Mouse (Mus musculus) A20 (cell line): ENCODE data around the gene Bcas2.
A peak's percentile ranks its signal among the peaks of the same experiment; 100 is the strongest.

ENCODE experiments used
- DNase-seq: peaks from one replicate; pipeline ENCODE4 v3.0.0-alpha.2; 2011; ENCODE audit warnings: low read depth, low spot score

The Bcas2 gene

GRCm38 (mm10) chr3:103171505-103172267, at the start of gene Bcas2:
Bcas2 (plus strand) TSS chr3:103171655.
- DNase-seq, result peak; percentile 98

GRCm38 (mm10) chr3:103123636-103124035, 47.8 kb upstream of the Bcas2 start:
- DNase-seq, result no peak

GRCm38 (mm10) chr3:103126138-103126537, 45.3 kb upstream of the Bcas2 start:
- DNase-seq, result no peak

GRCm38 (mm10) chr3:103127177-103127576, 44.3 kb upstream of the Bcas2 start:
- no peak for DNase-seq

- no peak for DNase-seq
Measured at GRCm38 (mm10) chr3:103127721-103128120, 43.7 kb upstream of the Bcas2 start.

GRCm38 (mm10) chr3:103128251-103128650, 43.2 kb upstream of the Bcas2 start:
- DNase-seq, result peak; percentile 15

GRCm38 (mm10) chr3:103129367-103130159, 41.9 kb upstream of the Bcas2 start:
- no peak for DNase-seq

- no peak for DNase-seq
Measured at GRCm38 (mm10) chr3:103130236-103130751, 41.2 kb upstream of the Bcas2 start.

- no peak for DNase-seq
Measured at GRCm38 (mm10) chr3:103133098-103133497, 38.4 kb upstream of the Bcas2 start.

GRCm38 (mm10) chr3:103136414-103137077, 34.9 kb upstream of the Bcas2 start:
- no peak for DNase-seq

- DNase-seq, result no peak
Measured at GRCm38 (mm10) chr3:103139047-103139446, 32.4 kb upstream of the Bcas2 start.

- peak; percentile 41 for DNase-seq
Measured at GRCm38 (mm10) chr3:103140095-103140838, 31.2 kb upstream of the Bcas2 start.

- no peak for DNase-seq
Measured at GRCm38 (mm10) chr3:103141287-103141686, 30.2 kb upstream of the Bcas2 start.

GRCm38 (mm10) chr3:103142366-103142765, 29.1 kb upstream of the Bcas2 start:
- DNase-seq, result no peak

- no peak for DNase-seq
Measured at GRCm38 (mm10) chr3:103145336-103145735, 26.1 kb upstream of the Bcas2 start.

GRCm38 (mm10) chr3:103145791-103146190, 25.7 kb upstream of the Bcas2 start:
- no peak for DNase-seq

GRCm38 (mm10) chr3:103146330-103147166, 24.9 kb upstream of the Bcas2 start:
- DNase-seq, result no peak

- DNase-seq, result no peak
Measured at GRCm38 (mm10) chr3:103147775-103148174, 23.7 kb upstream of the Bcas2 start.

- DNase-seq, result no peak
Measured at GRCm38 (mm10) chr3:103148941-103149340, 22.5 kb upstream of the Bcas2 start.

GRCm38 (mm10) chr3:103153761-103154160, 17.7 kb upstream of the Bcas2 start:
- peak; percentile 17 for DNase-seq
